ENCODE assay signal across 8 mouse cellular contexts in genomic region chr11:76924759-76925236, GRCm38 (mm10). TPM values are rescaled to one million over a fixed set of nuclear protein-coding genes. Genes with fewer than 3 reads are reported as not detected.
DNase-seq lines count a peak whose midpoint lies in the region; ATAC-seq and TF ChIP-seq lines count a peak whose summit lies in the region.

Blmh (plus strand) TSS chr11:76924809.

- H3K9me3 ChIP-seq in ES-Bruce4 (replicated peaks; ENCODE audit: control insufficient read depth, insufficient read depth, low read length, poor library complexity, severe bottlenecking) = 0 out of 2 replicates have a peak, but pooled peaks cover 3% of the 10 kb centered on the region
- no peaks in the 10 kb centered on the region for H3K9me3 ChIP-seq in hindbrain, embryonic 11.5 days (ENCODE audit: control insufficient read depth, low read length)
- no peaks in the 10 kb centered on the region for H3K9me3 ChIP-seq in limb, embryonic 13.5 days
- no peaks in the 10 kb centered on the region for H3K9me3 ChIP-seq in neural tube, embryonic 12.5 days

- H3K4me2 ChIP-seq in hindbrain, embryonic 11.5 days (replicated peaks; ENCODE audit: low read depth, low read length) = no peak within 1 kb of the TSS
- H3K4me2 ChIP-seq in limb, embryonic 13.5 days (replicated peaks) = no peak within 1 kb of the TSS
- no peak within 1 kb of the TSS for H3K4me2 ChIP-seq in neural tube, embryonic 12.5 days (replicated peaks)

- 91% methylated on average over 6 of the region's 6 CpGs for WGBS in hindbrain, embryonic 11.5 days
- WGBS in limb, embryonic 13.5 days = 73% methylated on average over 6 of the region's 6 CpGs
- 90% methylated on average over 6 of the region's 6 CpGs for WGBS in neural tube, embryonic 12.5 days

- H3K27me3 ChIP-seq in ES-Bruce4 (ENCODE audit: control insufficient read depth, insufficient read depth, low read length, poor library complexity, severe bottlenecking) = no peaks in the 10 kb centered on the region
- H3K27me3 ChIP-seq in hindbrain, embryonic 11.5 days (ENCODE audit: control insufficient read depth, insufficient read depth, low read length) = no peaks in the 10 kb centered on the region
- H3K27me3 ChIP-seq in limb, embryonic 13.5 days = no peaks in the 10 kb centered on the region
- no peaks in the 10 kb centered on the region for H3K27me3 ChIP-seq in neural tube, embryonic 12.5 days (replicated peaks)

- no peak within 1 kb of the TSS for H3K27ac ChIP-seq in ES-Bruce4 (ENCODE audit: insufficient read depth, low read length)
- no peak within 1 kb of the TSS for H3K27ac ChIP-seq in hindbrain, embryonic 11.5 days (ENCODE audit: low read depth, low read length)
- no peak within 1 kb of the TSS for H3K27ac ChIP-seq in limb, embryonic 13.5 days
- no peak within 1 kb of the TSS for H3K27ac ChIP-seq in neural tube, embryonic 12.5 days

- DNase-seq in adrenal gland, adult 8-10 months = peak; percentile 21
- no peak for DNase-seq in gastrocnemius, adult 18-20 months (ENCODE audit: low spot score)
- DNase-seq in hindbrain, embryonic 11.5 days (ENCODE audit: low spot score) = no peak
- DNase-seq in urinary bladder, adult 18-20 months (ENCODE audit: low spot score in 2 of 2) = no peak
- DNase-seq in testis, postnatal 14 days (ENCODE audit: low spot score) = no peak

- H3K4me1 ChIP-seq in ES-Bruce4 (ENCODE audit: control insufficient read depth, insufficient read depth, low read length) = no peaks in the 10 kb centered on the region
- H3K4me1 ChIP-seq in hindbrain, embryonic 11.5 days (replicated peaks; ENCODE audit: control insufficient read depth, insufficient read depth, low read length) = no peaks in the 10 kb centered on the region
- H3K4me1 ChIP-seq in limb, embryonic 13.5 days = 0 out of 2 replicates have a peak, but pooled peaks cover 4% of the 10 kb centered on the region
- no peaks in the 10 kb centered on the region for H3K4me1 ChIP-seq in neural tube, embryonic 12.5 days

- H3K4me3 ChIP-seq in ES-Bruce4 (ENCODE audit: low read depth, low read length) = no peak within 1 kb of the TSS
- no peak within 1 kb of the TSS for H3K4me3 ChIP-seq in hindbrain, embryonic 11.5 days (ENCODE audit: low read depth, low read length)
- no peak within 1 kb of the TSS for H3K4me3 ChIP-seq in limb, embryonic 13.5 days
- no peak within 1 kb of the TSS for H3K4me3 ChIP-seq in neural tube, embryonic 12.5 days

- no peak for TF ChIP-seq POLR2A in ES-Bruce4 (IDR thresholded peaks at IDR 0.05; ENCODE audit: insufficient read depth, low read length)

- ATAC-seq in hindbrain, embryonic 11.5 days (ENCODE audit: low FRiP score) = no peak
- ATAC-seq in limb, embryonic 13.5 days (ENCODE audit: low FRiP score, low read depth) = no peak
- no peak for ATAC-seq in neural tube, embryonic 12.5 days (ENCODE audit: low FRiP score, low read depth)

- no peak within 1 kb of the TSS for H3K9ac ChIP-seq in ES-Bruce4 (ENCODE audit: low read depth, poor library complexity, severe bottlenecking)
- H3K9ac ChIP-seq in hindbrain, embryonic 11.5 days (ENCODE audit: low read depth, low read length) = no peak within 1 kb of the TSS
- H3K9ac ChIP-seq in limb, embryonic 13.5 days = no peak within 1 kb of the TSS
- no peak within 1 kb of the TSS for H3K9ac ChIP-seq in neural tube, embryonic 12.5 days

- no peak for TF ChIP-seq CTCF in ES-Bruce4 (IDR thresholded peaks at IDR 0.05; ENCODE audit: low read depth, low read length)

- no peak for TF ChIP-seq EP300 in ES-Bruce4 (IDR thresholded peaks at IDR 0.05; ENCODE audit: insufficient read depth, low read depth, low read length)

- no peaks in the 10 kb centered on the region for H3K36me3 ChIP-seq in ES-Bruce4 (ENCODE audit: control insufficient read depth, insufficient read depth, low read length, poor library complexity, severe bottlenecking)
- H3K36me3 ChIP-seq in hindbrain, embryonic 11.5 days (ENCODE audit: control insufficient read depth, insufficient read depth, low read length) = no peaks in the 10 kb centered on the region
- H3K36me3 ChIP-seq in limb, embryonic 13.5 days = no peaks in the 10 kb centered on the region
- H3K36me3 ChIP-seq in neural tube, embryonic 12.5 days = no peaks in the 10 kb centered on the region

RNA-seq across cellular contexts. Expression of gene Blmh, which starts in this region (rescaled TPM):
- polyA plus RNA-seq in ES-Bruce4 (2011; ENCODE audit: insufficient read depth, insufficient read length, low read depth, missing spikeins) = 133 and 141 TPM in 2 replicates
- 10 to 100 TPM; 39.2 to 45.7 (median 42.8) TPM for total RNA-seq in adrenal gland, adult 8-10 months (2022)
- total RNA-seq in gastrocnemius, adult 18-20 months (2021) = 10 to 100 TPM; 24.8 to 29.5 TPM
- polyA plus RNA-seq in hindbrain, embryonic 11.5 days (2014; fragmentation: Nextera tagmentation; extraction: Ambion mirVana) = 164 and 193 TPM in 2 replicates
- 185 and 190 TPM in 2 replicates for polyA plus RNA-seq in limb, embryonic 13.5 days (2015; fragmentation: Nextera tagmentation; extraction: Ambion mirVana)
- 175 TPM in 2 replicates for polyA plus RNA-seq in neural tube, embryonic 12.5 days (2016; fragmentation: Nextera tagmentation; extraction: Ambion mirVana)
